8 mouse cellular contexts compared by ENCODE assay signal in the genomic region with DNA sequence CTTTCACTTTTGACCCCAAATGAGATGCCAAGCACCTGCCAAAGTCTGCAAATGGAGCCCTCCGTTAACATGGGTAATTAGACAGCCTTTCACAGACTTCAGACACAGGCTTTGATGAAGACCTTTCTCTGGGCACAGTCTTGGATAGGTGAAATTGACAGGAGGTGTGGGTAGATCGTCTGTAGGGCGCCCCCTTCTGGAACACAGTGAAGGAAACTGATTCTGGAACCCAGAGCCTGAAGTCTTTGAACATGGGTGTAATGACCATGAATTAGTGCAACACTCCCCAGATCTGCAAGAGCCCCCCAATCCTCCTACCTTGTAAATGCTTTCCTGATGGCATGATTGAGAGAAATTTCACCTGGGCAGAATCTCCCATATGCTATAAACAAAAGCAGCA.
DNase-seq lines count a peak whose midpoint lies in the region; ATAC-seq lines count a peak whose summit lies in the region.

No protein-coding gene starts in this region.

- H3K4me3 ChIP-seq in liver, embryonic 11.5 days (ENCODE audit: low read depth, low read length) = no peak overlapping the region

- no peaks in the 10 kb centered on the region for H3K9me3 ChIP-seq in liver, embryonic 11.5 days (ENCODE audit: control insufficient read depth, low read length)

- H3K27me3 ChIP-seq in liver, embryonic 11.5 days (replicated peaks; ENCODE audit: control insufficient read depth, insufficient read depth, low read length) = no peaks in the 10 kb centered on the region

- WGBS in liver, embryonic 11.5 days = 17% methylated on average over 3 of the region's 3 CpGs

- no peak overlapping the region for H3K27ac ChIP-seq in liver, embryonic 11.5 days (ENCODE audit: low read depth, low read length)

- ATAC-seq in liver, embryonic 11.5 days (replicated peaks; ENCODE audit: low FRiP score) = no peak

- H3K4me1 ChIP-seq in liver, embryonic 11.5 days (replicated peaks; ENCODE audit: control insufficient read depth, insufficient read depth, low read length) = no peaks in the 10 kb centered on the region

- no peaks in the 10 kb centered on the region for H3K36me3 ChIP-seq in liver, embryonic 11.5 days (ENCODE audit: control insufficient read depth, insufficient read depth, low read length)

- peak; percentile 53 for DNase-seq in cerebellum, postnatal 10 days
- no peak for DNase-seq in cerebellum, adult 11-12 months
- peak; percentile 14 for DNase-seq in liver
- DNase-seq in liver, embryonic 11.5 days (ENCODE audit: low spot score) = no peak
- DNase-seq in WW6 (ENCODE audit: low read depth, low spot score) = peak; percentile 22
- DNase-seq in kidney, postnatal 4 days = peak; percentile 36 to 52
- DNase-seq in layer of hippocampus, postnatal 14 days (ENCODE audit: low spot score in 2 of 2) = no peak
- DNase-seq in right cerebral cortex, postnatal 10 days (ENCODE audit: low spot score in 2 of 2) = no peak

- no peak overlapping the region for H3K9ac ChIP-seq in liver, embryonic 11.5 days (ENCODE audit: low read depth, low read length)

- no peak overlapping the region for H3K4me2 ChIP-seq in liver, embryonic 11.5 days

Comparison
In these comparisons a context has a peak if more than half of its experiments do, and no peak if none do; other contexts are left out.
1. DNase-seq: peak in cerebellum, postnatal 10 days (2 of 2), liver (single experiment), WW6 (single experiment) and kidney, postnatal 4 days (2 of 2); none in cerebellum, adult 11-12 months (single experiment), liver, embryonic 11.5 days (single experiment), layer of hippocampus, postnatal 14 days (0 of 2) and right cerebral cortex, postnatal 10 days (0 of 2).